Mouse (Mus musculus): Measurements from ENCODE around the gene Cox6a2.

DNA sequence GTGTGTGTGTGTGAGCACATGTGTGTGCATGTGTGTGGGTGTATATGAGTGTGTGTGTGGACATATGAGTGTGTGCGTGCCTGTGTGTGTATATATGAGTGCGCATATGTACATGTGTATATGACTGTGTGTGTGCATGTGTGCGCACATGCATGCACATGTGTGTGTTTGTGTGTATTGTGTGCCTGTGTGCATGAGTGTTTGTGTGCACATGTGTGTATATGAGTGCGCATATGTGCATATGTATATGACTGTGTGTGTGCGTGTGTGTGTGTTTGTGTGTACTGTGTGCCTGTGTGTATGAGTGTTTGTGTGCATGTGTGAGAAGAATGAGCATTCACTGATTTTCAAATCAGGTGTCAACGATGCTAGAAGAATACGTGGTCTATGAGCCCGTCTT is 2.0 kb downstream of the Cox6a2 start:
- TF ChIP-seq MAFK (IDR thresholded peaks at IDR 0.05; ENCODE audit: insufficient read depth, low read depth, low read length) (no peak), ZNF384 (IDR thresholded peaks at IDR 0.05; ENCODE audit: low read depth, low read length) (no peak), ZC3H11A (IDR thresholded peaks at IDR 0.05; ENCODE audit: borderline replicate concordance, low read depth, low read length) (no peak), HCFC1 (IDR thresholded peaks at IDR 0.05; ENCODE audit: borderline replicate concordance, insufficient read depth, low read length) (no peak), CHD2 (IDR thresholded peaks at IDR 0.05; ENCODE audit: low read depth, low read length) (no peak)

Data from ES-E14 (cell line).